Mouse (Mus musculus) Patski (cell line): ENCODE data around the gene Mpzl2. TPM values are rescaled to one million over a fixed set of nuclear protein-coding genes. Genes with fewer than 3 reads are reported as not detected.
A peak's percentile ranks its signal among the peaks of the same experiment; 100 is the strongest.

Experiments used
- ATAC-seq: fragments of 100-300 bp; one replicate; pipeline ENCODE4 v1.8.0; 2021
- CTCF ChIA-PET: fragments of 350-600 bp; sonication (Branson Sonifier 250); formaldehyde crosslinking; loops from one replicate; lab custom pipeline; 2022; ENCODE audit warnings: inconsistent platforms; lab: Charles Lee
- POLR2A ChIA-PET: fragments of 350-600 bp; sonication (Branson Sonifier 250); formaldehyde crosslinking; loops from one replicate; lab custom pipeline; 2022; ENCODE audit warnings: antibody characterized with exemption, inconsistent platforms; lab: Charles Lee
- DNase-seq: peaks from one replicate; pipeline ENCODE4 v3.0.0-alpha.2; 2011; ENCODE audit warnings: low read depth, low spot score
- H3K27me3 ChIP-seq: fragments of 371-371 bp; one replicate; pipeline ENCODE4 v1.5.1; 2021
- CTCF ChIP-seq: fragments of 100-300 bp; IDR thresholded peaks from one replicate; pipeline ENCODE4 v1.5.1; 2021
- in situ Hi-C: fragments of 300-500 bp; cut with MboI; formaldehyde crosslinking; loops from 3 replicates; pipeline ENCODE4 v1.11.1; 2018; ENCODE audit warnings: low pct_unique_long_range_greater_than_20kb, mixed read lengths
- polyA plus RNA-seq: library from polyadenylated mRNA; unstranded; gene quantifications from one replicate; pipeline ENCODE4 v1.2.3, GENCODE M21; 2021

Mpzl2 gene
- polyA plus RNA-seq, 1 experiment from 2014 or later: not detected

DNA sequence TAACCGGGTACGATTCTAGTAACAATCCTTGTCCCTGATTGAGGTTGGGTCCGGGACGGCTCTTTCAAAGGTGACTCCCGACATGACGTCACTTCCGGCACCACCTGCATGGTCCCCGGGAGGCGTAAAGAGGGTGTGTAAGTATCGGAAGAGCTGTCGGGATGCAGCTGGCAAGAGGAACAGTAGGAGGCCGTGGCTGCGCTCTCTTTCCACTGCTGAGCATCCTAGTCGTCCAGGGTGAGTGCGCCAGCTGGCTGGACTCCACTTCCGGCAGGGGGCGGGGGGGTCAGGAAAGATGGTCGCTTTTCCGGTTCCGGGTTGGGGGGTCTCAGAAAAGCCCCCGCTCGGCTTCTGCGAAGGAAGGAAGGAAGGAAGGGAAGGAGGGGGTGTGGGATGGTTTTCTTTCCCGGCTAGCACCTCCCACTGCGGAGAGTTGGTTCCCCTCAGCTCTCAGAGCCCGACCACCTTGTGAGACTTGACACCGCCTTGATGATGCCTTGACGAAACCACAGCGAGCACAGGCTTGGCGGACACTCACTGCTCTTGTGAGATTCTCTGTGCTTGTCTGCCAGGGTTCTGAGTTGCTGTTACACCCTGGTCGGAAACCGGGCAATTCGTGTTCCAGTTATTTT, 15.6 kb downstream of the Mpzl2 start, which contains the start of gene Mpzl3:
Mpzl3 (plus strand) TSS at position 105 of the 632 bp plus-strand sequence.
- peak; percentile 37 for DNase-seq
- TF ChIP-seq CTCF: no peak
- ChIA-PET CTCF (no interaction called here), POLR2A (no interaction called here)
- in situ Hi-C loops: no loop called here
- ATAC-seq: peak; percentile 60
- H3K27me3 ChIP-seq: peaks cover 40% of the 10 kb centered on the region

DNA sequence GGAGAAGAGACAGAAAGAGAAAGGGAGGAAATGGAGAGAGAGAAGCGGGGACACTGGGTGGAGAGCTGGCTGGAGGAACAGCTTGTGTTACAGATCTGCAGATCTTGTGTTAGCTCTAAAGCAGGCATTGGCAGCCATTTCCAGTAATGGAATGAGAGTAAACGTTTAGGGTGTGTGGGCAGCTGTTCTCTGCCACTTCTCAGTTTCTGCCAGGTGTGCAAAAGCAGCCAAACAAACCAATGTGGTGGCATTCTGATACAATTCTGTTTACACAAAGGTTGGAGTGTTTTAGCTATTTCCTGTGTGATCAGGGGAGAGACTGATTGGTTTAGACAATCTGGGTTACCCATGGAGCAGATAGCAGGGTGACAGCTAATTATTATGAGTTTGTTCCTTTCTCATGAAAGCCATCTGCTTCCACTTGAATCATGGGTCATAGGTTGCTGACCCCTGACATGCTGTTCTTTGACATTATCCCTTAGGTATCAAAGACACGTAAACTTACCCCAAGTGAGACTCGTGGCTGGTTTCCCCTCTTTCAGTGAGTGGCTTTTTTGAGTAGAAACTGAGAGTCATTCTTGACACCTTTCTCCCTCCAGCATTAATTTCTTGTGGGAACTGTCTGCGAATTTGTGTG, 18.8 kb downstream of the Mpzl2 start:
- DNase-seq (no peak), ATAC-seq (no peak)
- H3K27me3 ChIP-seq: peaks cover 20% of the 10 kb centered on the region
- in situ Hi-C loops: no loop called here
- ChIA-PET POLR2A (no interaction called here), CTCF (interaction anchor here (1.0 kb wide), 1 partner anchor 10 kb away, joined by 3 read pairs; no protein-coding TSS in a partner anchor)
- TF ChIP-seq CTCF: no peak

DNA sequence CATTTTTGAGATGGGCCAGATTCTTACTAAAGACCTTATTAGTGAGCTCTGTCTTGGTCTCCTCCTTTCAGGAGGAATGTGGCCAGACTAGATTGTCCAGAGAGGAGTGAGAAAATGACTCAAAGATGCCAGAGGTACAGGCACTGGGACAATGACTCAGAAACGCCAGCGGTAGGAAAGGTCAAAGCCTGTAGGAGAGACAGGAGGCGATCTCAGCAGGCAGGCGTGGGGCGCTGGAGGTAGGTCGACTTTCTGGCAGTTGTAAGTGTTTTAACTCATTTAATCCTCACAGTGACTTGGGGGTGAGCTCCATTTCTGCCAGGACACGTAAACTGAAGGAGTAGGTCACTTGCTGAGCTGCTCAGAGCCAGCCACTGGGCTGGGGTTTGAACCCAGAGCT, 20.6 kb downstream of the Mpzl2 start:
- ChIA-PET CTCF (no interaction called here), POLR2A (no interaction called here)
- TF ChIP-seq CTCF: no peak
- in situ Hi-C loops: no loop called here
- DNase-seq (no peak), ATAC-seq (no peak)
- peaks cover 8% of the 10 kb centered on the region for H3K27me3 ChIP-seq

DNA sequence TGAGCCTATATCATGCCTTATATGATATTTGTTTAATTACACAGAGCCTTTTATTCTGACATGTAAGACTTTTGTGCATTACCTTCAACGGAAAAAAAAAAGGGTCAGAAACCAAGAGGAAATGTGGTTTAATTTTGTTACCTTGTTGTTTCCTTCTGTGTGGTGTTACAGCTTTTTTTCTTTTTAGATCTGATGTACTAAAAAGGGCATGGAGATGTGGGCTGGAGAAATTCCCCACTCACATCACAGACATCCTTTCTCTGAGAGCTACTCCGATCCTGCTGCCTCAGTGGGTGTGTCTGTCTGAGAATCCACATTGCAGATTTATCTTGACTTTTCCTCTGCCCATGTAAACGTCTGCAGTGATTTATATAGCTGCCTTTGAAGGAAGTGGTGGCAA, 23.1 kb downstream of the Mpzl2 start:
- peaks cover 6% of the 10 kb centered on the region for H3K27me3 ChIP-seq
- CTCF ChIA-PET: no interaction called here
- POLR2A ChIA-PET: no interaction called here
- in situ Hi-C loops: no loop called here
- ATAC-seq: no peak
- DNase-seq: no peak
- TF ChIP-seq CTCF: no peak

DNA sequence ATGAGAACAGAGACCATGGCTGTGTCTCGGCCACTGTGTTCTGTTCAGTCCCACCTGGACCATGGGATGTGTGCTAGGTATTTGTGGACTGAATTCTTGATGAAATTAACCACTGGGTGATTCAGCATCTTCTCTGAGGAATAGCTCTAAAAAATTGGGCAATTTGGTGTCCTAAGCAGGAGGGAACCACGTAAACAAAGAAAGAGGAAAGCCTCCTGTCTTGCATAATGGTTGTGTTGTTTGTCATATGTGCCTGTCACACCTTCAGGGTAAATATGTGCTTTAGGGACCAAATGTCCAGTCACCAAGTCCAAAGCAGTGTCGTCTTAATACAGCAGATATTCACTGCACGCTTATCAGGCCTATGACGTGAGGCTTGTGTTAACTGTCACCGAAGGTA, 24.8 kb downstream of the Mpzl2 start:
- POLR2A ChIA-PET: no interaction called here
- in situ Hi-C loops: no loop called here
- CTCF ChIA-PET: no interaction called here

DNA sequence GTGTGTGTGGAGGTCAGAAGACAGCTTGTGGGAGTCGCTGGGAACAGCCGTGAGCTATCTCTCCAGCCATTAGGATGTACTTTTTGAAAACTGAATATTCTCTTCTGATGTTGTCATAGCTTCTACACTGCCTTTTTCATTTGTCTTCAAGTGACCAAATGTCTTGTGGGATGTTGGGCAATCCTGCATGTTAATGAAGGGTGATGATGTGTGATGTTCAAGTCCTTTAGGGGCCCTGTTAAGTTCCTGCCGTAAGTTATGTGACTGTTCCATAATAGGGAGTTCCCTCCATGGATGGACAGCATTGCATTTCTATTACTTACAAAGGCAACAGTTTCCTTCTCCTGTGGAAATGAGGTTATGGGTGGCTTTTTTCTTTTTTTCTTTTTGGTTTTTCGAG, 27.1 kb downstream of the Mpzl2 start:
- POLR2A ChIA-PET: no interaction called here

More for the DNA sequence above, 24.8 kb downstream of the Mpzl2 start:
- DNase-seq (no peak), ATAC-seq (no peak)
- H3K27me3 ChIP-seq: no peaks in the 10 kb centered on the region
- no peak for TF ChIP-seq CTCF

DNA sequence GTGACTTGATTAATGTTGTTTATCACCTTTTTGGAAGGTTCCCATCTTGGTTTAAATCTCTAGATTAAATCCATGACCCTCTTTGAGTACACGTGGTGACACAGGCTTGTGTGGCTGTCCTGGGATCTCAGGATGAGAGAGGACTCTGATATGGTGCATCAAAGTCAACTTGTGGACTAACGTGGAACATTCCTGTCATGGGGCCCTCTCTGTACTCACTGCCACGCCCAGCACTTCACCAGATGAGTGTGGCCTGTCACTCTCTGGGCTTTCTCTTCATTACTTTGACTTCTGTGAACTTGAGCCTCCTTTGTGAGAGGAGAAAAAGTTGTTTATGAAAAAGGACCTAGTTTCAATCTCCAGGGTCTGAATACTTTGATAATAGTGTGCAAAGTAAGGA, 32.2 kb downstream of the Mpzl2 start:
- TF ChIP-seq CTCF: no peak
- ATAC-seq: no peak
- no peaks in the 10 kb centered on the region for H3K27me3 ChIP-seq
- ChIA-PET POLR2A (no interaction called here), CTCF (no interaction called here)
- in situ Hi-C loops: no loop called here
- no peak for DNase-seq

More for the DNA sequence above, 27.1 kb downstream of the Mpzl2 start:
- DNase-seq (no peak), ATAC-seq (no peak)
- H3K27me3 ChIP-seq: no peaks in the 10 kb centered on the region
- TF ChIP-seq CTCF: no peak
- CTCF ChIA-PET: no interaction called here
- in situ Hi-C loops: no loop called here

DNA sequence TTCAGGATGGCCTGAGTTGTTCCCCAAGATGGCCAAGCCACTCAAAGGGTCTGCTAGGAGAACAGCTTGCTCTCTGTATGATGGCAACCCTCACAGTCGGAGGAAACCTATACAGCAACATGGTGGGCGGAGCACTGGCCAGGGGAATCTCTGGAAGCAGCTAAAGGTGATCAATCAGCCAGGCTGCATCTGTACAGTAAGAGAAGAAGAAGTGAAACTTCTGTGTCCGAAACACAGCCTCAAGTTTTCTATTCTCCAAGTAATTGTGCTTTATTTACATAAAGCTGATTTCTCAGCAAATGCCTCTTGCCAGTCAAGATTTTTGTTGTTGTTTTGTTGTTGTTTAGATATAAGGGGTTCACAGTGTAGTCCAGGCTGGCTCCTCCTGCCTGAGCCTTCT, 38.3 kb downstream of the Mpzl2 start:
- ChIA-PET POLR2A (no interaction called here), CTCF (no interaction called here)
- DNase-seq (no peak), ATAC-seq (no peak)
- peaks cover 15% of the 10 kb centered on the region for H3K27me3 ChIP-seq
- TF ChIP-seq CTCF: no peak
- in situ Hi-C loops: no loop called here

DNA sequence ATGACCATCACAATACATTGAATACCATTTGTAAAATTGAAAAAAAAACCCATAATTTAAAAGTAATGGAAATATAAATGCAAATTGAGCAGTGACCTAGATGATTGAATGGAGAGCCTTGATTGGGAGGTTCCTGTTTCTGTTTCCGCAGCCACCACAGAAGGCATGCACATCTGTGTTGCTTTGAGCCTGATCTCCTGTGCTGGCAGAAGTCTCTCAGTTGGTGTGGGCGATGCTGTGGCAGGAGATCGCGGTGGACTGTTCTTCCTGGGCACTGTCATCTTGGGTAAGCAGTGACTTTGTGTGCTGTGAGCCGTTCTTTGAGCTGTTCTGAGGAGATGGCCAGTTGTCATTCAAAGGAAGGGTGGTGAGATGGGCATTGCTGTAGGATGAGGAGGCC, 39.4 kb downstream of the Mpzl2 start, which contains the start of gene Jaml:
Jaml (plus strand) TSS at position 173 of the 400 bp plus-strand sequence.
- H3K27me3 ChIP-seq: peaks cover 23% of the 10 kb centered on the region
- no peak for DNase-seq

DNA sequence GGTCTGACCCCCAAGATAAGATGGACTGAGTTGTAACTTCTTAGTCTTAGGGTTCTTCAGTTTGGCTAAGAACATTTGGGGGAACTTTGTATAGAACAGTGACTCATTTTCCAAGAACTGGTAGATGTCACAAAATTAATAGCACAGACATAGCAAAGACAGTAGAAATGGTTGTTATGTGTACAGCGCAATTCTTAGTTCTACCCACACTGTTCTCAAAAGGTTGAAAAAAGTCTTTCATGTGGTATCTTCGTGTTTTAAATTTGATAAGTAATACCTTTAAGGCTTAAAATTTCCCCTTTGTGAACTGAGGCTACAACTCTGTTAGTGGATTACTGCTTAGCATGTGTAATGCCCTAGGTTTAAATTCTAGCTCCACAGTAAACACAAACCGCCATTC, 43.5 kb downstream of the Mpzl2 start:
- ChIA-PET CTCF (no interaction called here), POLR2A (no interaction called here)
- no peak for DNase-seq
- H3K27me3 ChIP-seq: peaks cover 41% of the 10 kb centered on the region
- ATAC-seq: no peak
- TF ChIP-seq CTCF: no peak
- in situ Hi-C loops: no loop called here

More for the DNA sequence above, 39.4 kb downstream of the Mpzl2 start, which contains the start of gene Jaml:
- ChIA-PET CTCF (no interaction called here), POLR2A (no interaction called here)
- in situ Hi-C loops: no loop called here
- no peak for TF ChIP-seq CTCF
- ATAC-seq: no peak

DNA sequence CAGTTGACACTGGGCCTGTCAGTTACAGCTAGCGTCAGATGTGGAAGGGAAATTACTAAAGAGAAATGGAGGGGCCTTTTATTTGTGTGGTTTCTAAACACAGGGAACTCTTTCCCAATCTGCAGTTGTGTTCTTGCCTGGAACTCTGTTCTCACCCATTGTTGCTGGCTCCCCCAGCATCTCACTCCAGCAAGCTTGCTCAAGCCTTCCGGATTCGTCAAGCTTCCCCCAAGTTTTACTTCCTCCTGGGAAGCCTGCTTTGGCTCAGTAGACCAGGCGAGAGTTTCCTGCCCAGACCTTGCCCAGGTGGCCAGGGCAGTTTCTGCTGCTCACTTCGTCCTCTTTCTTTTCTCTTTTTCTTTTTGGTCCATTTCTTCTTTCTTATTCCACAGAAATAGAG, 45.0 kb downstream of the Mpzl2 start:
- DNase-seq (no peak), ATAC-seq (no peak)
- ChIA-PET CTCF (no interaction called here), POLR2A (no interaction called here)
- TF ChIP-seq CTCF: no peak
- peaks cover 41% of the 10 kb centered on the region for H3K27me3 ChIP-seq
- in situ Hi-C loops: no loop called here
